Mouse (Mus musculus) testis, postnatal 10 days (tissue): ENCODE measurements around the gene Desi1.
"Not testable (repeated sequence)": the region's sequence is repeated elsewhere in the genome, so short reads cannot be mapped to it uniquely, and the experiment has no call there.

Experiments
- DNase-seq: peaks from one replicate; pipeline ENCODE4 v3.0.0; 2021; ENCODE audit warnings: low spot score

The Desi1 gene

GRCm38 (mm10) chr15:82017461-82017860 lies 16.2 kb downstream of the Desi1 start:
- no peak for DNase-seq

- no peak for DNase-seq
Measured at GRCm38 (mm10) chr15:82016830-82017229, 16.8 kb downstream of the Desi1 start.

- DNase-seq = peak; percentile 100
Measured at GRCm38 (mm10) chr15:82016101-82016808, 17.4 kb downstream of the Desi1 start.

- peak; percentile 55 for DNase-seq
Measured at GRCm38 (mm10) chr15:82015392-82016100, 18.1 kb downstream of the Desi1 start.

GRCm38 (mm10) chr15:82014745-82015391 lies 18.8 kb downstream of the Desi1 start:
- DNase-seq = no peak

GRCm38 (mm10) chr15:82011947-82012346 lies 21.7 kb downstream of the Desi1 start:
- no peak for DNase-seq

GRCm38 (mm10) chr15:82004257-82004656 lies 29.4 kb downstream of the Desi1 start:
- DNase-seq = no peak

- DNase-seq = no peak
Measured at GRCm38 (mm10) chr15:81993992-81994391, 39.7 kb downstream of the Desi1 start.

GRCm38 (mm10) chr15:81990549-81990948 lies 43.1 kb downstream of the Desi1 start:
- no peak for DNase-seq

GRCm38 (mm10) chr15:81989371-81990062 lies 44.1 kb downstream of the Desi1 start:
- peak; percentile 92 for DNase-seq

- no peak for DNase-seq
Measured at GRCm38 (mm10) chr15:81987646-81988045, 46.0 kb downstream of the Desi1 start, which contains the start of gene Xrcc6. Gene Xrcc6 (plus strand): TSS chr15:81987835.

GRCm38 (mm10) chr15:81985267-81986161 lies 48.1 kb downstream of the Desi1 start:
- DNase-seq = no peak

- DNase-seq = no peak
Measured at GRCm38 (mm10) chr15:81982173-81982572, 51.5 kb downstream of the Desi1 start.

GRCm38 (mm10) chr15:81980321-81980720 lies 53.3 kb downstream of the Desi1 start, which contains the start of gene 1700029P11Rik:
Gene 1700029P11Rik (plus strand): TSS chr15:81980540.
- DNase-seq = no peak

- DNase-seq = not testable (repeated sequence)
Measured at GRCm38 (mm10) chr15:81975156-81975555, 58.5 kb downstream of the Desi1 start.

GRCm38 (mm10) chr15:81970498-81970897 lies 63.2 kb downstream of the Desi1 start:
- not testable (repeated sequence) for DNase-seq

GRCm38 (mm10) chr15:81969635-81970034 lies 64.0 kb downstream of the Desi1 start:
- not testable (repeated sequence) for DNase-seq

GRCm38 (mm10) chr15:81969173-81969572 lies 64.5 kb downstream of the Desi1 start:
- no peak for DNase-seq

- no peak for DNase-seq
Measured at GRCm38 (mm10) chr15:81968447-81968846, 65.2 kb downstream of the Desi1 start.

- no peak for DNase-seq
Measured at GRCm38 (mm10) chr15:81967821-81968220, 65.8 kb downstream of the Desi1 start.
